Mouse (Mus musculus) C2C12 (cell line): ENCODE results near the gene Gusb.

Experiments
- CTCF ChIP-seq: IDR thresholded peaks from one replicate; pipeline ENCODE4 v1.5.1; 2011; ENCODE audit not compliant: control insufficient read depth, insufficient read depth, insufficient read length
- MAX ChIP-seq: IDR thresholded peaks from one replicate; pipeline ENCODE4 v1.6.1; 2011; ENCODE audit warnings: mild to moderate bottlenecking, control low read depth
- MYOG ChIP-seq: IDR thresholded peaks from one replicate; pipeline ENCODE4 v1.6.1; 2011; ENCODE audit not compliant: control insufficient read depth, insufficient read length; ENCODE audit errors: extremely low read depth
- USF1 ChIP-seq: IDR thresholded peaks from one replicate; pipeline ENCODE4 v1.6.1; 2011; ENCODE audit warnings: low read depth, mild to moderate bottlenecking, control low read depth, moderate library complexity

- TF ChIP-seq CTCF: no peak
- TF ChIP-seq MAX: peak; percentile 28
- no peak for TF ChIP-seq MYOG
- no peak for TF ChIP-seq USF1
Observed at GRCm38 (mm10) chr5:129941495-129942045, 61.3 kb downstream of the Gusb start, which contains the start of gene Vkorc1l1.
